Mouse (Mus musculus): ENCODE data around the gene Rgs10.

DNA sequence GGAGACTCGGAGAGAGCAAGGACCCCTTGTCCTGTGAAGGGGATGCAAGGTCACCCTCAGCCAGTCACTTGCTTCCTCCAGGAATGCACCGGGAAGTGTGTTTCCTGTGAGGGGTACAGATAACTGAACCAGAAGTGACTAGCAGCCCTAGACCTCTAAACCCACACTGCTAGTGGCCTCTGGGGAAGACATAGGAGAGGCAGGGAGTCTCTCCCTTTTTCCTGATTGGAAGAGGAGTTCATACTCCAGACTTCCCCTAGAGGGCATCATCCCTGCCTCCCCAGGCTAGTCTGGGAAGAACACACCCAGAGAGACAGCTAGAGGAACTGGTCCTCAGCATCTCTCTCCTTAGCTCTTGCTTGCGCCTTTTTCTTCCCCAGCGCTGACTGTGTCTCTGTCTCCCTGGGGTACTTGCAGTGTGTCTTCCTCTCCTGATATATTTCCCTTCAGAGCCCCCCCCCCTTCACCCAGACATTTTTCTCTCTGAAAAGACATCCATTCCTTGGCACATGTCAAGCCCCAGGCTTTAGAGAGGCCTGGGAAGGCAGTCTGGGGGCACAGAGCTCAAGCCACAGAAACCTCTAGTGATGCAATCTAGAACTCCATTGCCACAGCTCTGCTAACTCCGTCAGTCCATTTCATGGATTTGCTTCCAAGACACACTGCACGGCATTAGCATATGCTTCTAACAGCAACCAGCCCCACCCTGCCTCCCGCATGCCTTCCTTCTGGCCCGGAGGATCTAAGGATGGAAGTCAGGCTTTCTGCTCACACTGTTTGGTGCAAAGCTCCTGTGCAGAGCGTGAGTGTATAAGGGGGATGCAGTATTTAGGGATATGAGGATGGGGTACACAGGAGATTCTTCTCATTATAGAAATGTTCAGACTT lies 61.4 kb downstream of the Rgs10 start:
- TF ChIP-seq CTCF (IDR thresholded peaks at IDR 0.05; ENCODE audit: borderline replicate concordance, insufficient read depth, low read length) (no peak; the same call in 1 of the 2 replicates), POLR2A (IDR thresholded peaks at IDR 0.05; ENCODE audit: low read depth, low read length) (no peak)
